Mouse (Mus musculus) layer of hippocampus, postnatal 14 days (tissue): Measurements from ENCODE around the gene Crabp1. TPM values are rescaled to one million over a fixed set of nuclear protein-coding genes. Genes with fewer than 3 reads are reported as not detected.

ENCODE experiments used
- DNase-seq, 2 experiments: peaks; one replicate each; pipeline ENCODE4 v3.0.0; 2021 to 2022; ENCODE audit warnings: low spot score in 2 of 2, mixed read lengths in 1 of 2
- total RNA-seq, 2 experiments: library from RNA; stranded (reverse); gene quantifications; 2 replicates each; pipeline ENCODE4 v1.2.3; 2021

Crabp1 gene
- total RNA-seq, 2 experiments from 2014 or later = 3.6 to 4.4 TPM

DNA sequence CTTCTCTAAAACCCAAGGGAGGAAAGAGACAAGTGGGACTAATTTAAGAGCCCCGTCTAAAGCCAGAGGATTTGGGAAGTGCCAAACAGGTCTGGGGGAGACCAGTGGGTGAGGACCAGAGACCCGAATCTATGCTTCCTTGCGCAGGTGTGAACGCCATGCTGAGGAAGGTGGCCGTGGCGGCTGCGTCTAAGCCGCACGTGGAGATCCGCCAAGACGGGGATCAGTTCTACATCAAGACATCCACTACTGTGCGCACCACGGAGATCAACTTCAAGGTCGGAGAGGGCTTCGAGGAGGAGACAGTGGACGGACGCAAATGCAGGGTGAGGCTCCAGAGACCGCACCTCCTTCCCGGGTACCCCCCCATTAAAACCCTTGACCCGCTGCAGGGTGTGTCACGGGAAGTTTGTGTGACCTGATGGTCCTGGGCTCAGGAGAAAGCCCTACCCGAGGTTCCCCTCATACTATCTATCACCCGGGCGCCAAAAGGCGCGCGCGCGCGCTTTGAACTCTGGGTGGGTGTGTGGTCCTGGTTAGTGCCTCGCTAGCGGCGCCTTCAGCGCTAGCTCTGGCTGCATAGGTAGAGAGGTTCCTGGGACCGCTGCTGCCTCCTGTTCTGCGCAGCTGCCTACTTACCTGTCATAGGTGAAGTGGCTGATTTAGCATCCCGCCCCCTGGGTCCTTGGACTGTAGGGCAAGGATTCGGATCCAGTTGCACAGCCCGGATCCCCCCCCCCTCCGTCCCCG lies 963 bp downstream of the Crabp1 start:
- DNase-seq = no peak

DNA sequence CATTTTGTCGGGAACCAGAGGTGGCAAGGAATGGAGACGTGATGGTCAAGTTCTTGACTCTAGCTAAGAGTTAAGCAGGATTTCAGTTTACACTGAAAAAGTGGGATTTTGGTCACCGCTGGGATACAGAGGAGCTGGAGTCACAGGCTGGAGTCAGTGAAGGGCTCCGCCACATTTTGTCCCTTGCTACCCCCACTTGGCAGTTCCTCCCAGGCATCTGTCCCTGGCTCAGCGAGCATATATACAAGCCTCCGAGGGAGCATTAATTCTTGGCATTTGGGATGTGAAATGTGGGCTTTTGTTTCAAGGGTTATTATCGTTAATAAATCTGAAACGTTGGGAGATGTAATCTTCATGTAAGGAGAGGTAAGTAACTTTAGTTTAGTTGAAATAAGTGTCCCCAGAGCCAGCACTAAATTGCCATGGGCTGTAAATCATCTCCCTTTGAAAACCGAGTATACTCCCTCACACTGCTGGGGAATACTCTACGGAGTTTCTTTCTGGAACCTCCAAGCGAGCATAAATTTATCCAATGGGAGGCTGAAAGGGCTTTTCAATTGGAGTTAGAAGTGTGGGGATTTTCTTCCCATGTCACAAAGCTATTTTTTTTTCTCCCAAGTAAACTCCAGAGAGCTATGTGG lies 5.7 kb downstream of the Crabp1 start:
- no peak for DNase-seq

- peak; percentile 32 to 53 for DNase-seq
Measured at GRCm38 (mm10) chr9:54776451-54776982, 12.0 kb downstream of the Crabp1 start.

DNA sequence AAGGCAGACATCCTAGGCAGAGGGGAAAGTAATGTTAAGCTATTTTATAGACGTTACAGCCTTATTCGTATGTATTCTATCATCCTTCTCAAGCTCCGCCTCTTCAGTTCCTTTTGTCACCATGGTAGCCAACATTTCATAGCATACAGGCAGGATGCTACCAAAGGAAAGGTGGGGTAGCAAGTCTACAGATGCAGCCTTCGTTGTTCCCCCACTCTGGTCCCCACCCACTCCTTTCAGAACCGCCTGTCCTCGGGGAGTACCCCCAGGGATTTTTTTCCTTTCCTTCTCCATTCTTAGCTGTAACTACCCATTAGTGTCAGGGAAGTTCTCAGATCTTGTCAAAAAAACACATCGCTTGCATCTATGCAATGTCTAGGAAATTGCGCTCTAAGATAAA lies 14.7 kb downstream of the Crabp1 start:
- DNase-seq = no peak

DNA sequence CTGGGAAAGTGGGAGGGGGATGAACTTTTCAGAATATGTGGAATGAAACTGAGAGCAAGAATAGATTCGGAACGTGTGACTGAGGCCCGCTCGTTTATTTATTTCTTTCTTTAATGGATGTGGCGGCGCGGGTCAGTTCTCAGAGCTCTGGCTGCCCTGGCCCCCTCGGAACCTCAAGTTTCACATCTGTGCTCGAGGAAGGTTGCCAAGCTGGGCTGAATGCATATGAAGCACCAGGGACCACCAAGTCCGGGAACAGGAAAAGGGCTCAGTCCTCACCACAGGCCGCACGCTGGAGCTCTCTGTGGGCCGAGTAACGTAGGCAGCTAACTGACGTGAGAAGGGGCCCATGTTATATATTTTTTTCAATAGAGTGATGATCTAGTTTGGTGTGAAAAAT lies 18.0 kb downstream of the Crabp1 start:
- DNase-seq = no peak

- no peak for DNase-seq
Measured at GRCm38 (mm10) chr9:54784003-54784402, 19.5 kb downstream of the Crabp1 start.

DNA sequence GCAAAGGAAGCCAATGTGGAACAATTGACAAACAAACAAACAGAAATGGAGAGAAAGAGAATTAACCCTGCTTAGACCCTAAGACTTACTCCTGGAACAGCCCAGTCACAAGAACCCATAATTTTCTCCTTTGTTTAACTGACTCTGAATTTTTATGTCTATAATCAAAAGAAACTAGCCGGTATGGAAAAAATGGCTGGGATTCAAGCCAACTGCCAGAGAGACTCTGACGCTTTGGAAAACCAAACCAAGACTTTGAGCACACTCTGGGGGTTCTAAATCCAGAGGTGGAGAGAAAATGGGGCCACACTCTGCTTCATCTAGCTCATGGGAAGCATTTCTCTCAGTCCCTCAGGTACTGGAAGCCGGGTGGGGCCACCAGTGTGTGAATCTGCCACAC lies 20.7 kb downstream of the Crabp1 start:
- DNase-seq = no peak

GRCm38 (mm10) chr9:54786083-54786482 lies 21.5 kb downstream of the Crabp1 start:
- no peak for DNase-seq

GRCm38 (mm10) chr9:54787760-54788159 lies 23.2 kb downstream of the Crabp1 start:
- no peak for DNase-seq

GRCm38 (mm10) chr9:54790271-54790670 lies 25.7 kb downstream of the Crabp1 start:
- DNase-seq = no peak

DNA sequence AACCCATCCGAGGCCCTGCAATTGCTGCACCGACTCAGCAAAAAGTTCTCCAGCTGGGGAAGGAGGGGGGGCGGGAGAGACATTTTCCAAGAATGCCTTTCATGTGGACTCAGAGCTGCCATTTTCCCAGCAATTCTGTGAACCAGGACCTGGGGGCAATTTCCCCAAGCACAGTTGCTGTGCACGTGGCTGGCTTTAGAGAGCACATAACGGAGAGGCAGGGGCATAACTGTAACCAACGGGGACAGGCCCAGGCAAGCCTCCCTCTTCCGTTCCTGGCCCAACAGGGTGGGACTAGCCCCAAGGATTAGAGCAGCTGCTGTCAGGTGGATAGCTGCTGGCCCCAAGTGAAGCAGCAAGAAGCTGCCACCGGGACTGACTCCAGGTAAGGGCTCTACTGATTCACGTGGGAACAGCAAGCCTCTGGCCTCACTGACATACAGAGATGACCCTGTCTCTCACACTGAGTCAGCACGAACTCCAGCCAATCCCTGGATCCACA lies 37.0 kb downstream of the Crabp1 start:
- DNase-seq = no peak

GRCm38 (mm10) chr9:54802749-54803679 lies 38.5 kb downstream of the Crabp1 start:
- no peak for DNase-seq

DNA sequence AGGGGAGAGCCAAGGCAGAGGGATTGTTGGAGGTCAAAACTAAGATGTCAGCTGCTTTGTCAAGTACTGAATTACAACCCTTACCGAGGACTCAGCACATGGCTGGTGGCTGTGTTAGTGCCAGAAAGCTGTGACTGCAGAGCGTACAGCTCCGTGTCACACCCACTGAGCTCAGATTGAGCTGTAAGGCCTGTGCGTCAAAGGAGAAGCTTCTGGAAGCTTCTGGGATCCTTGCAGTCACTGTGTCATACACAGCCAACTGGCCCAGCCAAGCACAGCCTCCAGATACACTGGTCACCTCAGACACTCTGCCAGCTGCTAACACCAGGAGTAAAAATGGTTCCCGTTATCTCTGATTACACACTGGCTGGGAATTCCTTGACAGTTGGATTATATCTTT lies 39.8 kb downstream of the Crabp1 start:
- no peak for DNase-seq

DNA sequence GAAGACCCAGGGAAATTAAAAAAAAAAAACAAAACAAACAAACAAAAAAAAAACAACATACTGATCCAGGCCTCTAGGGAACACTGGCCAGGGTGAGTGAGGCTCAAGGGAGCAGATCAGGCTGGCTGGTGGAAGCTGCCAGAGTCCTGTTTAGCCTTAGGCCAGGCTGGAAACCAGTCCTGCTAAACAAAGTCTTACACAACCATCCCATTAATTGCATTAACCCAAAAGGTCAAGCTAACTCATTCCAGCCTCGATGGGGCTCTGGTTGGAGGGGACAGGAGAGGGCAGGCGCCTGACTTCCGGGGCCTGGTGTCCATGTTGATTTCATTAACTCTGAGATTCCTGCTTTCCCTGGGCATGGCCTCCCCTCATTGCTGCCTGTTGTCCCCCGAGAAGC lies 43.2 kb downstream of the Crabp1 start:
- no peak for DNase-seq

- no peak for DNase-seq
Measured at GRCm38 (mm10) chr9:54809953-54810352, 45.4 kb downstream of the Crabp1 start.

GRCm38 (mm10) chr9:54816508-54817201 lies 52.1 kb downstream of the Crabp1 start:
- DNase-seq = peak; percentile 49 to 67

DNA sequence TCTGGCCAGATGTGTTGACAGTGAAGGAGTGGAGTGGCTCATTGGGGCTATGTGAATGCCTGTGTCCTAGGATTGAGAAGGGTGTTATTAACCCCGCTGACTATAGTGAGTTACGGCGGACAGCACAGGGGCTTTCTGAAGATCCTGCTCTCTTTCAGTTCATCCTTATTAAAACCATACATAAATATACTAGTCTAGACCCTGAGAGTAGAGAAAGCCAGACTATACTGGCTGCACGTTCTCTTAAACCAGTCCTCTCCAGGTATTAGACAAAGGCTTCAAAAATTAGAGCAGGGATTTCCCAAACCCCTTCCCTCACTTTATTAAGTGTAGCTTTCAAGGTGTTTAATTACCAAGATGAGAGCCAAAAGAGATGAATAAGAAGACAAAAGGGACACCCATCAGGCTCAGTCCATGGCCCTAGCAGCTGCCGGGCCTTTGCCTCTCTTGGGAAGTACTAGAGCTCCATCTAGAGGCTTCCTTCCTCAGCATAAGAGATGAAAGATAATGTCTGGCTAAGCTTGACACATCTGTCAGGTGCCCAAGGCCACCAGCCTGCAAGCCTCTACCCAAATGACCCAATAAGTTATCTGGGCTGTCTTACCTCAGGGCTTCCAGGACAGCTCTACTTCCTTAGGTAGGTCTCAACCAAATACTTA lies 57.0 kb downstream of the Crabp1 start:
- DNase-seq = peak; percentile 32 to 69
